Comparison of ENCODE assay signal across 8 mouse cellular contexts in genomic region chr6:30673764-30674561, GRCm38 (mm10). TPM values are rescaled to one million over a fixed set of nuclear protein-coding genes. Genes with fewer than 3 reads are reported as not detected.
DNase-seq lines count a peak whose midpoint lies in the region; ATAC-seq and TF ChIP-seq lines count a peak whose summit lies in the region.

No protein-coding gene starts in this region.

- no peaks in the 10 kb centered on the region for H3K27me3 ChIP-seq in heart, embryonic 14.5 days (ENCODE audit: control insufficient read depth, insufficient read depth, low read length)
- no peaks in the 10 kb centered on the region for H3K27me3 ChIP-seq in limb, embryonic 10.5 days (ENCODE audit: low read depth, poor library complexity, severe bottlenecking)
- H3K27me3 ChIP-seq in midbrain, embryonic 15.5 days (replicated peaks) = no peaks in the 10 kb centered on the region
- H3K27me3 ChIP-seq in thymus, adult 2 months (ENCODE audit: control insufficient read depth, insufficient read depth, low read length) = no peaks in the 10 kb centered on the region

- peak overlapping the region; percentile 45 for H3K4me2 ChIP-seq in heart, embryonic 14.5 days (ENCODE audit: low read length)
- H3K4me2 ChIP-seq in midbrain, embryonic 15.5 days = peak overlapping the region; percentile 23

- H3K4me1 ChIP-seq in heart, embryonic 14.5 days (ENCODE audit: control insufficient read depth in 2 of 2, insufficient read depth in 2 of 2, low read length in 2 of 2) = peaks cover 15 to 38% of the 10 kb centered on the region in 2 experiments
- H3K4me1 ChIP-seq in limb, embryonic 10.5 days = peaks cover 85% of the 10 kb centered on the region
- peaks cover 53% of the 10 kb centered on the region for H3K4me1 ChIP-seq in midbrain, embryonic 15.5 days
- peaks cover 3% of the 10 kb centered on the region for H3K4me1 ChIP-seq in thymus, adult 2 months (replicated peaks; ENCODE audit: control insufficient read depth, insufficient read depth, low read length)

- H3K9me3 ChIP-seq in heart, embryonic 14.5 days (ENCODE audit: control insufficient read depth, low read length) = no peaks in the 10 kb centered on the region
- no peaks in the 10 kb centered on the region for H3K9me3 ChIP-seq in limb, embryonic 10.5 days (replicated peaks)
- no peaks in the 10 kb centered on the region for H3K9me3 ChIP-seq in midbrain, embryonic 15.5 days

- ATAC-seq in heart, embryonic 14.5 days (ENCODE audit: insufficient number of reproducible peaks, insufficient read depth, low FRiP score, low read depth) = peak; percentile 61; the same call in 1 of the 2 replicates
- no peak for ATAC-seq in midbrain, embryonic 15.5 days (replicated peaks)

- no peaks in the 10 kb centered on the region for H3K36me3 ChIP-seq in heart, embryonic 14.5 days (ENCODE audit: control insufficient read depth, insufficient read depth, low read length)
- H3K36me3 ChIP-seq in limb, embryonic 10.5 days = peaks cover 15% of the 10 kb centered on the region
- H3K36me3 ChIP-seq in midbrain, embryonic 15.5 days (replicated peaks) = no peaks in the 10 kb centered on the region
- no peaks in the 10 kb centered on the region for H3K36me3 ChIP-seq in thymus, adult 2 months (ENCODE audit: control insufficient read depth, insufficient read depth, low read length)

- peak overlapping the region in 1 of 2 experiments; percentile 2; a peak in 2 of 4 replicates for H3K4me3 ChIP-seq in heart, embryonic 14.5 days (ENCODE audit: control insufficient read depth in 1 of 2, insufficient read depth in 1 of 2, low read depth in 1 of 2, low read length in 2 of 2)
- H3K4me3 ChIP-seq in limb, embryonic 10.5 days = peak overlapping the region; percentile 20
- H3K4me3 ChIP-seq in midbrain, embryonic 15.5 days = no peak overlapping the region
- H3K4me3 ChIP-seq in thymus, adult 2 months (ENCODE audit: control insufficient read depth, insufficient read depth, low read length) = no peak overlapping the region

- H3K9ac ChIP-seq in heart, embryonic 14.5 days (ENCODE audit: low read length) = peak overlapping the region; percentile 39
- peak overlapping the region; percentile 1; the same call in 1 of the 2 replicates for H3K9ac ChIP-seq in midbrain, embryonic 15.5 days

- DNase-seq in heart, adult 11 months = peak; percentile 87
- no peak for DNase-seq in heart, adult 8-10 months (ENCODE audit: low spot score)
- DNase-seq in brain, embryonic 14.5 days (ENCODE audit: low read depth) = peak; percentile 88
- DNase-seq in limb, embryonic 10.5 days (ENCODE audit: low spot score) = peak; percentile 50
- DNase-seq in layer of hippocampus, adult 11-12 months (ENCODE audit: low spot score) = no peak
- no peak for DNase-seq in thymus, adult 2 months

- H3K27ac ChIP-seq in heart, embryonic 14.5 days (replicated peaks in 1 of 2; ENCODE audit: control insufficient read depth in 1 of 2, insufficient read depth in 1 of 2, low read depth in 2 of 2, low read length in 2 of 2) = peak overlapping the region; percentile 78 to 87
- H3K27ac ChIP-seq in limb, embryonic 10.5 days = peak overlapping the region; percentile 97
- H3K27ac ChIP-seq in midbrain, embryonic 15.5 days = peak overlapping the region; percentile 88
- no peak overlapping the region for H3K27ac ChIP-seq in thymus, adult 2 months (ENCODE audit: control insufficient read depth, insufficient read depth, low read length)

- no peak for TF ChIP-seq CTCF in brain, embryonic 14.5 days (IDR thresholded peaks at IDR 0.05; ENCODE audit: borderline replicate concordance, extremely low read depth, insufficient read depth, insufficient read length)
- TF ChIP-seq CTCF in thymus, adult 2 months (IDR thresholded peaks at IDR 0.05; ENCODE audit: borderline replicate concordance, control insufficient read depth, extremely low read depth, insufficient read depth, low read length, poor library complexity) = no peak

- no peak for TF ChIP-seq POLR2A in brain, embryonic 14.5 days (IDR thresholded peaks at IDR 0.05; ENCODE audit: borderline replicate concordance, extremely low read depth, insufficient read depth, insufficient read length, poor library complexity, severe bottlenecking)
- TF ChIP-seq POLR2A in thymus, adult 2 months (IDR thresholded peaks at IDR 0.05; ENCODE audit: control insufficient read depth, extremely low read depth, insufficient read depth, low read length, poor library complexity) = no peak

- 15% methylated on average over 14 of the region's 14 CpGs for WGBS in heart, embryonic 14.5 days
- 26% methylated on average over 14 of the region's 14 CpGs for WGBS in limb, embryonic 10.5 days
- WGBS in midbrain, embryonic 15.5 days = 27% methylated on average over 14 of the region's 14 CpGs
- WGBS in thymus, adult 2 months = 92% methylated on average over 14 of the region's 14 CpGs

RNA-seq across cellular contexts. Expression of gene Cep41, which starts 19.6 kb away (rescaled TPM):
- total RNA-seq in heart, adult 8-10 months (2022) = 1 to 10 TPM; 1.5 to 3.4 (median 2.1) TPM
- polyA plus RNA-seq in brain, embryonic 14.5 days (2012; rRNA removed) = 16.1 and 19.5 TPM in 2 replicates
- polyA plus RNA-seq in heart, embryonic 14.5 days (2014; fragmentation: Nextera tagmentation; extraction: Ambion mirVana) = 9.6 and 11.3 TPM in 2 replicates
- polyA plus RNA-seq in limb, embryonic 10.5 days (2016; fragmentation: Nextera tagmentation; extraction: Ambion mirVana) = 28.8 and 33.1 TPM in 2 replicates
- polyA plus RNA-seq in midbrain, embryonic 15.5 days (2015; fragmentation: Nextera tagmentation; extraction: Ambion mirVana) = 13.6 and 14.0 TPM in 2 replicates
- polyA plus RNA-seq in thymus, adult 2 months (2012; rRNA removed) = 6.6 TPM in 2 replicates

RNA-seq across cellular contexts. Expression of gene Cpa1, which starts 34.9 kb away (rescaled TPM):
- under 1 TPM in 2 of 4 experiments, not detected in 2; 0.19 to 0.20 TPM for total RNA-seq in heart, adult 8-10 months (2022)
- polyA plus RNA-seq in brain, embryonic 14.5 days (2012; rRNA removed) = 0.68 and 1.0 TPM in 2 replicates
- polyA plus RNA-seq in heart, embryonic 14.5 days (2014; fragmentation: Nextera tagmentation; extraction: Ambion mirVana) = 4.5 TPM in 2 replicates
- 0.38 TPM in 2 replicates for polyA plus RNA-seq in limb, embryonic 10.5 days (2016; fragmentation: Nextera tagmentation; extraction: Ambion mirVana)
- polyA plus RNA-seq in midbrain, embryonic 15.5 days (2015; fragmentation: Nextera tagmentation; extraction: Ambion mirVana) = 0.63 and 0.89 TPM in 2 replicates
- polyA plus RNA-seq in thymus, adult 2 months (2012; rRNA removed) = not detected in 2 replicates

RNA-seq across cellular contexts. Expression of gene Mest, which starts 49.4 kb away (rescaled TPM):
- total RNA-seq in heart, adult 8-10 months (2022) = 1 to 10 TPM; 3.2 to 9.2 (median 7.6) TPM
- polyA plus RNA-seq in brain, embryonic 14.5 days (2012; rRNA removed) = 533 and 604 TPM in 2 replicates
- 2,556 and 2,705 TPM in 2 replicates for polyA plus RNA-seq in heart, embryonic 14.5 days (2014; fragmentation: Nextera tagmentation; extraction: Ambion mirVana)
- polyA plus RNA-seq in limb, embryonic 10.5 days (2016; fragmentation: Nextera tagmentation; extraction: Ambion mirVana) = 3,140 and 3,810 TPM in 2 replicates
- polyA plus RNA-seq in midbrain, embryonic 15.5 days (2015; fragmentation: Nextera tagmentation; extraction: Ambion mirVana) = 344 and 374 TPM in 2 replicates
- polyA plus RNA-seq in thymus, adult 2 months (2012; rRNA removed) = 7.2 and 13.3 TPM in 2 replicates

Comparison
In these comparisons a context has a peak if more than half of its experiments do, and no peak if none do; other contexts are left out.
1. DNase-seq: peak in heart, adult 11 months (single experiment), brain, embryonic 14.5 days (single experiment) and limb, embryonic 10.5 days (single experiment); none in heart, adult 8-10 months (single experiment), layer of hippocampus, adult 11-12 months (single experiment) and thymus, adult 2 months (single experiment).
2. RNA of gene Mest, which starts 49.4 kb away (polyA plus RNA-seq): 3,140 to 3,810 TPM in limb, embryonic 10.5 days, 2,556 to 2,705 TPM in heart, embryonic 14.5 days, 533 to 604 TPM in brain, embryonic 14.5 days and 344 to 374 TPM in midbrain, embryonic 15.5 days; 7.2 to 13.3 TPM in thymus, adult 2 months; every median in the first group is over 10 times any median in the second.